Mouse (Mus musculus) liver, embryonic 14.5 days (tissue): ENCODE results near the gene Ctnnd2. TPM values are rescaled to one million over a fixed set of nuclear protein-coding genes. Genes with fewer than 3 reads are reported as not detected.

Experiments
- ATAC-seq: fragments of 200-750 bp; cut with Nextera tagmentation; 2 replicates; pipeline ENCODE4 v1.8.0; 2017; ENCODE audit warnings: moderate number of reproducible peaks, mild to moderate bottlenecking, moderate library complexity; ENCODE audit not compliant: insufficient read depth
- DNase-seq, 3 experiments: peaks; one replicate each; pipeline ENCODE4 v3.0.0-alpha.2; 2012 to 2013; ENCODE audit warnings: low read depth in 3 of 3, low spot score in 3 of 3
- H3K27ac ChIP-seq: fragments of 300-500 bp; sonication (generic); 2 replicates; pipeline ENCODE4 v1.5.1; 2014; ENCODE audit warnings: moderate library complexity, mild to moderate bottlenecking, control low read depth, inconsistent platforms
- H3K27me3 ChIP-seq: fragments of 300-500 bp; sonication (generic); 2 replicates; pipeline ENCODE4 v1.6.1; 2014; ENCODE audit warnings: mild to moderate bottlenecking, low read length, moderate library complexity; ENCODE audit not compliant: control insufficient read depth, insufficient read depth
- H3K36me3 ChIP-seq: fragments of 300-500 bp; sonication (generic); replicated peaks from 2 replicates; pipeline ENCODE4 v1.6.1; 2014; ENCODE audit warnings: low read depth; ENCODE audit not compliant: control insufficient read depth, insufficient read depth
- H3K4me1 ChIP-seq, 2 experiments: fragments of 200-500 bp in 1 of 2; fragments of 300-500 bp in 1 of 2; sonication (generic) in 1 of 2; replicated peaks; 2 replicates each; pipeline ENCODE4 v1.6.1; 2012 to 2014; ENCODE audit warnings: antibody characterized with exemption in 1 of 2, inconsistent platforms in 1 of 2, low read length in 1 of 2; ENCODE audit not compliant: control insufficient read depth in 2 of 2, insufficient read depth in 2 of 2
- H3K4me2 ChIP-seq: fragments of 300-500 bp; sonication (generic); 2 replicates; pipeline ENCODE4 v1.6.1; 2014; ENCODE audit warnings: low read depth, mild to moderate bottlenecking, control low read depth, moderate library complexity
- H3K4me3 ChIP-seq, 2 experiments: fragments of 200-500 bp in 1 of 2; fragments of 300-500 bp in 1 of 2; sonication (generic) in 1 of 2; 2 replicates each; pipeline ENCODE4 v1.5.1; 2012 to 2014; ENCODE audit warnings: low read depth in 2 of 2, low read length in 2 of 2, mild to moderate bottlenecking in 2 of 2, control low read depth in 1 of 2, inconsistent platforms in 1 of 2, moderate library complexity in 1 of 2; ENCODE audit not compliant: insufficient read depth in 1 of 2
- H3K9ac ChIP-seq: fragments of 300-500 bp; sonication (generic); replicated peaks from 2 replicates; pipeline ENCODE4 v1.6.1; 2014; ENCODE audit warnings: mild to moderate bottlenecking, control low read depth, moderate library complexity
- H3K9me3 ChIP-seq: fragments of 300-500 bp; sonication (generic); 2 replicates; pipeline ENCODE4 v1.6.1; 2016; ENCODE audit warnings: low read length, mixed read lengths; ENCODE audit not compliant: control insufficient read depth
- CTCF ChIP-seq: IDR thresholded peaks from 2 replicates; pipeline ENCODE4 v1.5.1; 2016; ENCODE audit warnings: antibody characterized with exemption, low read depth, control low read depth
- EP300 ChIP-seq: IDR thresholded peaks from 2 replicates; pipeline ENCODE4 v1.6.1; 2016; ENCODE audit warnings: antibody characterized with exemption, low read depth
- WGBS: fragments of 180-500 bp; shearing (Covaris S2); extraction: QIAGEN DNeasy Blood & Tissue Kit; methylation state at CpG from one replicate; pipeline ENCODE4 v1.1.7; 2014; ENCODE audit not compliant: insufficient replicate concordance; 5-methylcytosine and 5-hydroxymethylcytosine counted together
- polyA plus RNA-seq, 2 experiments: library from polyadenylated mRNA; depleted of rRNA in 1 of 2; stranded (reverse) in 1 of 2; unstranded in 1 of 2; fragments of >200 nt; fragmentation: Nextera tagmentation in 1 of 2; extraction: Ambion mirVana in 1 of 2; gene quantifications; 2 replicates each; pipeline versions ENCODE4 v1.2.1 to v1.2.3; 2012 to 2014

Ctnnd2 gene
- polyA plus RNA-seq, 2 experiments, result 0.09 to 0.11 TPM

DNA sequence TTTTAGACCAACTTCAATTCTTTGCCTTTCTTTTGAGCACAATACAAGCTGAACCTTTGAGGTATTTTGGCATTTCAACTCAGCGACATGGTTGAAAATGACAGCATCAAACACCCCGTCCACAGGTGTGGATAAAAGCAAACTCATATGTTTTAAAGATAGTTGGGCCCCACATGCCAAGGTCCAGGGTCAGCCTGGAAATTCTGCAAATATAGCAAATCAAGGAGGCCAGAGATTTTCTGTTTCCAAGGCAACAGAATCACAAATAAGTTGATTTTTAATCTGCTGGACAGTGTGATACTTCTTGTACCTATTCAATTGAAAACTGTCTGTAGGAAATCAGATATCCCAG, 537.3 kb downstream of the Ctnnd2 start:
- H3K4me1 ChIP-seq, result no peaks in the 10 kb centered on the region
- TF ChIP-seq EP300 (no peak), CTCF (no peak)
- no peak overlapping the region for H3K9ac ChIP-seq
- H3K4me3 ChIP-seq, result no peak overlapping the region
- no peak overlapping the region for H3K4me2 ChIP-seq
- no peaks in the 10 kb centered on the region for H3K36me3 ChIP-seq
- no peaks in the 10 kb centered on the region for H3K27me3 ChIP-seq
- H3K9me3 ChIP-seq, result no peaks in the 10 kb centered on the region
- DNase-seq (no peak), ATAC-seq (no peak)
- H3K27ac ChIP-seq, result no peak overlapping the region
- WGBS, result 60% methylated on average over 2 of the region's 2 CpGs

- TF ChIP-seq CTCF (no peak), EP300 (no peak)
- WGBS, result 61% methylated on average over 2 of the region's 2 CpGs
- no peaks in the 10 kb centered on the region for H3K27me3 ChIP-seq
- H3K9ac ChIP-seq, result no peak overlapping the region
- no peak overlapping the region for H3K4me3 ChIP-seq
- H3K36me3 ChIP-seq, result no peaks in the 10 kb centered on the region
- H3K4me2 ChIP-seq, result no peak overlapping the region
- ATAC-seq, result no peak
- H3K4me1 ChIP-seq, result no peaks in the 10 kb centered on the region
- no peak for DNase-seq
- no peak overlapping the region for H3K27ac ChIP-seq
- no peaks in the 10 kb centered on the region for H3K9me3 ChIP-seq
Observed at GRCm38 (mm10) chr15:30714823-30715222, 542.4 kb downstream of the Ctnnd2 start.

GRCm38 (mm10) chr15:30718811-30719210, 546.4 kb downstream of the Ctnnd2 start:
- Histone ChIP-seq H3K36me3 (no peaks in the 10 kb centered on the region), H3K4me2 (no peak overlapping the region), H3K27me3 (no peaks in the 10 kb centered on the region), H3K27ac (no peak overlapping the region), H3K9me3 (no peaks in the 10 kb centered on the region), H3K4me1 (no peaks in the 10 kb centered on the region), H3K4me3 (no peak overlapping the region), H3K9ac (no peak overlapping the region)
- 52% methylated on average over 3 of the region's 3 CpGs for WGBS
- DNase-seq (no peak), ATAC-seq (no peak)
- no peak for TF ChIP-seq CTCF

DNA sequence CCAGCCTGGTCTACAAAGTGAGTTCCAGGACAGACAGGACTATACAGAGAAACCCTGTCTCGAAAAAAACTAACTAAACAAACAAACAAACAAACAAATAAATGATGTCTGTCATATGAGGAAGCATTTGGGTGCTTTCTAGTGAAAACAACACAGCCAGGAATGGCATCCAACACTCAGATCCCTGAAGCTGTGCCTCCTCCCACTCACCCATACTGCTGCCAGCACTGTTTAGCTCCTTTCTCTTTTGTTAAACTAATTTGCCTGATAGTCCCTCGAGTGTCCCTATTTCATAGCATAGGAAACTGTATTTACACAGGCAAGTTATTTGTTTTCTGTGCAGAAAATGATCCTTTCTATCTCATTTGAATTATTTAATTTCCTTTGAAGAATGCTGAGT, 546.8 kb downstream of the Ctnnd2 start:
- no peaks in the 10 kb centered on the region for H3K27me3 ChIP-seq
- no peak for TF ChIP-seq CTCF
- no peak for TF ChIP-seq EP300
- no peaks in the 10 kb centered on the region for H3K9me3 ChIP-seq
- no peak overlapping the region for H3K4me3 ChIP-seq
- no peak overlapping the region for H3K9ac ChIP-seq
- H3K36me3 ChIP-seq, result no peaks in the 10 kb centered on the region
- 38% methylated on average over 2 of the region's 2 CpGs for WGBS
- no peak overlapping the region for H3K27ac ChIP-seq
- no peak for DNase-seq
- no peak overlapping the region for H3K4me2 ChIP-seq
- H3K4me1 ChIP-seq, result no peaks in the 10 kb centered on the region
- no peak for ATAC-seq

DNA sequence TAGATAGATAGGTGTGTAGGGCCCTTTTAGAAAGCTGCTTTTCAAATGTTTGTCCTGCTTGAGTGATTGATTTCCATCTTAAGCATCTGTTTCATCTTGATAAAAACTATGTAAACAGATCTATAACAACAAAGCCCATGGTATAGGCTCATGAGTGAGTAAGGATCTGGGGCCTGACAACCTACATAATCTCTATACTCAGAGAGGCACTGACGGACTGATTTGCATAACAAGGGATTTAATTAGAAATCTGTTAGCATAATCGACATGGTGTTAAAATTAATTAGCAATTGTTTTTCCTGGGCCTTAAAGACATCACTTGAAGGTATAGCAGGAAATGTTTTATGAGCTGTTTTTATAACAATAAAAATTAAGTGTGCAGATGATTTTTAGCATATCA, 548.7 kb downstream of the Ctnnd2 start:
- no peak overlapping the region for H3K9ac ChIP-seq
- no peaks in the 10 kb centered on the region for H3K36me3 ChIP-seq
- DNase-seq (no peak), ATAC-seq (no peak)
- TF ChIP-seq EP300 (no peak), CTCF (no peak)
- H3K4me3 ChIP-seq, result no peak overlapping the region
- no peaks in the 10 kb centered on the region for H3K9me3 ChIP-seq
- H3K4me1 ChIP-seq, result no peaks in the 10 kb centered on the region
- H3K27me3 ChIP-seq, result no peaks in the 10 kb centered on the region
- no peak overlapping the region for H3K4me2 ChIP-seq
- H3K27ac ChIP-seq, result no peak overlapping the region
- 47% methylated on average over 2 of the region's 2 CpGs for WGBS

DNA sequence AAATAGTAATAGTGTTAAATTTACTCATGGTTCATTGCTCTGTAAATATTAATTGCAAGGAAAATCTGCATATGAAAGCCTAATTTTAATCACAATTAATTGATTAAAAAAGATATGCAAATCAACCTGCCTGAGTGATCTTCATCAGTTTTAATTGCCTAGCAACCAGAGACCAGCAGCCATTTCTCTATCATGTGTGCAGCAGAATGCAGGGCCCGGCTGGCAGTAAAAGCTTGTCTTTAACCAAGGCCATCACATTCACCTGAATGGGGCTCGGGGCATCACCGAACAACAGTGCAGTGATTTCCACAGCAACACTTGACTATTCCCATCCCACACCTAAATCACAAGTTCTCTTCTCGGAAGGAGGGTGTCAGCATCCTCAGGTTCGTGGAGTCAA, 553.7 kb downstream of the Ctnnd2 start:
- Histone ChIP-seq H3K9me3 (no peaks in the 10 kb centered on the region), H3K4me1 (no peaks in the 10 kb centered on the region), H3K27ac (no peak overlapping the region), H3K36me3 (no peaks in the 10 kb centered on the region), H3K9ac (no peak overlapping the region), H3K4me2 (no peak overlapping the region), H3K4me3 (no peak overlapping the region), H3K27me3 (no peaks in the 10 kb centered on the region)
- ATAC-seq (no peak), DNase-seq (no peak)
- TF ChIP-seq EP300, result no peak
- TF ChIP-seq CTCF, result no peak
- 66% methylated on average over 5 of the region's 5 CpGs for WGBS
